9 mouse cellular contexts compared by ENCODE assay signal in genomic region chr8:117199658-117200057, GRCm38 (mm10). TPM values are rescaled to one million over a fixed set of nuclear protein-coding genes. Genes with fewer than 3 reads are reported as not detected.
A peak's percentile ranks its signal among the peaks of the same experiment; 100 is the strongest.
DNase-seq lines count a peak whose midpoint lies in the region; ATAC-seq lines count a peak whose summit lies in the region.
"Had no signal": no experiment of that assay in that cellular context is flagged by ENCODE, and none has a peak within 500 bp of the region (broad histone marks: within the 10 kb centered on the region; RNA-seq: fewer than 3 reads in every experiment).

No protein-coding gene starts in this region.

- no peak overlapping the region for H3K4me2 ChIP-seq in midbrain, embryonic 12.5 days (replicated peaks)
- no peak overlapping the region for H3K4me2 ChIP-seq in midbrain, embryonic 16.5 days (ENCODE audit: low read length)
- no peak overlapping the region for H3K4me2 ChIP-seq in heart, embryonic 16.5 days (ENCODE audit: low read depth, low read length)
- H3K4me2 ChIP-seq in limb, embryonic 12.5 days: no peak overlapping the region
- no peak overlapping the region for H3K4me2 ChIP-seq in stomach, embryonic 14.5 days (replicated peaks; ENCODE audit: low read depth, low read length)

- WGBS in midbrain, embryonic 12.5 days: 74% methylated on average over 6 of the region's 6 CpGs
- 72% methylated on average over 6 of the region's 6 CpGs for WGBS in midbrain, embryonic 16.5 days
- 20% methylated on average over 6 of the region's 6 CpGs for WGBS in heart, embryonic 16.5 days
- WGBS in limb, embryonic 12.5 days: 41% methylated on average over 6 of the region's 6 CpGs
- WGBS in stomach, embryonic 14.5 days: 33% methylated on average over 6 of the region's 6 CpGs

- no peak overlapping the region for H3K4me3 ChIP-seq in midbrain, embryonic 12.5 days
- no peak overlapping the region for H3K4me3 ChIP-seq in midbrain, embryonic 16.5 days (ENCODE audit: low read depth, low read length)
- H3K4me3 ChIP-seq in heart, embryonic 16.5 days (ENCODE audit: low read length): no peak overlapping the region
- H3K4me3 ChIP-seq in limb, embryonic 12.5 days (replicated peaks): no peak overlapping the region
- no peak overlapping the region for H3K4me3 ChIP-seq in stomach, embryonic 14.5 days (ENCODE audit: low read depth, low read length)

- no peak for DNase-seq in gastrocnemius, postnatal 36 days
- DNase-seq in cerebellum, adult 11 months: no peak
- DNase-seq in cerebellum, postnatal 25 days: no peak
- DNase-seq: thymus, adult 2 months had no signal

- H3K4me1 ChIP-seq in midbrain, embryonic 12.5 days: no peaks in the 10 kb centered on the region; the same call in 1 of the 2 replicates
- H3K4me1 ChIP-seq in midbrain, embryonic 16.5 days (ENCODE audit: control insufficient read depth, insufficient read depth, low read length): peaks cover 3% of the 10 kb centered on the region; the same call in 1 of the 2 replicates
- peaks cover 29% of the 10 kb centered on the region for H3K4me1 ChIP-seq in heart, embryonic 16.5 days (ENCODE audit: control insufficient read depth, insufficient read depth, low read length)
- H3K4me1 ChIP-seq in limb, embryonic 12.5 days (replicated peaks): peaks cover 25% of the 10 kb centered on the region
- H3K4me1 ChIP-seq in stomach, embryonic 14.5 days (ENCODE audit: control insufficient read depth, insufficient read depth, low read length): peaks cover 32% of the 10 kb centered on the region; the same call in 1 of the 2 replicates

- H3K27ac ChIP-seq in midbrain, embryonic 12.5 days (replicated peaks): peak overlapping the region; percentile 46; the same call in 1 of the 2 replicates
- H3K27ac ChIP-seq in midbrain, embryonic 16.5 days (ENCODE audit: low read length): no peak overlapping the region
- peak overlapping the region; percentile 76 for H3K27ac ChIP-seq in heart, embryonic 16.5 days (ENCODE audit: low read length)
- H3K27ac ChIP-seq in limb, embryonic 12.5 days: peak overlapping the region; percentile 62
- peak overlapping the region; percentile 90 for H3K27ac ChIP-seq in stomach, embryonic 14.5 days (ENCODE audit: low read length)

- H3K9me3 ChIP-seq in midbrain, embryonic 12.5 days: no peaks in the 10 kb centered on the region
- no peaks in the 10 kb centered on the region for H3K9me3 ChIP-seq in midbrain, embryonic 16.5 days (replicated peaks; ENCODE audit: control insufficient read depth, low read length, poor library complexity, severe bottlenecking)
- H3K9me3 ChIP-seq in heart, embryonic 16.5 days (replicated peaks; ENCODE audit: control insufficient read depth, low read length): no peaks in the 10 kb centered on the region
- no peaks in the 10 kb centered on the region for H3K9me3 ChIP-seq in limb, embryonic 12.5 days
- no peaks in the 10 kb centered on the region for H3K9me3 ChIP-seq in stomach, embryonic 14.5 days (ENCODE audit: control insufficient read depth, low read depth, low read length)

- peaks cover 56% of the 10 kb centered on the region for H3K36me3 ChIP-seq in midbrain, embryonic 12.5 days
- peaks cover 19% of the 10 kb centered on the region for H3K36me3 ChIP-seq in midbrain, embryonic 16.5 days (ENCODE audit: control insufficient read depth, insufficient read depth, low read length)
- H3K36me3 ChIP-seq in heart, embryonic 16.5 days (ENCODE audit: control insufficient read depth, insufficient read depth): peaks cover 23% of the 10 kb centered on the region
- H3K36me3 ChIP-seq in limb, embryonic 12.5 days: peaks cover 68% of the 10 kb centered on the region
- peaks cover 30% of the 10 kb centered on the region for H3K36me3 ChIP-seq in stomach, embryonic 14.5 days (ENCODE audit: control insufficient read depth, insufficient read depth, low read length)

- intact Hi-C loops in gastrocnemius, postnatal 36 days (cut with DNase I): no loop called here

- no peak overlapping the region for H3K9ac ChIP-seq in midbrain, embryonic 12.5 days (replicated peaks)
- H3K9ac ChIP-seq in midbrain, embryonic 16.5 days (ENCODE audit: low read depth, low read length): no peak overlapping the region
- peak overlapping the region; percentile 16; the same call in 1 of the 2 replicates for H3K9ac ChIP-seq in heart, embryonic 16.5 days (ENCODE audit: low read length)
- H3K9ac ChIP-seq in limb, embryonic 12.5 days (replicated peaks): no peak overlapping the region
- H3K9ac ChIP-seq in stomach, embryonic 14.5 days (replicated peaks; ENCODE audit: low read depth, low read length): no peak overlapping the region

- ATAC-seq in midbrain, embryonic 12.5 days (ENCODE audit: low FRiP score, low read depth): 0 out of 2 replicates have a peak, but pooled peaks have one; percentile 13
- no peak for ATAC-seq in midbrain, embryonic 16.5 days
- ATAC-seq in heart, embryonic 16.5 days (replicated peaks; ENCODE audit: extremely low read depth, insufficient read depth, low FRiP score): 0 out of 2 replicates have a peak, but pooled peaks have one; percentile 14
- no peak for ATAC-seq in limb, embryonic 12.5 days (ENCODE audit: insufficient number of reproducible peaks, insufficient read depth, low FRiP score, low TSS enrichment, low read depth)
- ATAC-seq in stomach, embryonic 14.5 days (ENCODE audit: insufficient number of reproducible peaks, insufficient read depth, low FRiP score, low read depth): no peak

- H3K27me3 ChIP-seq in midbrain, embryonic 12.5 days: no peaks in the 10 kb centered on the region
- no peaks in the 10 kb centered on the region for H3K27me3 ChIP-seq in midbrain, embryonic 16.5 days (ENCODE audit: control insufficient read depth, insufficient read depth, low read depth, low read length)
- H3K27me3 ChIP-seq in heart, embryonic 16.5 days (ENCODE audit: control insufficient read depth, insufficient read depth, low read length): no peaks in the 10 kb centered on the region
- no peaks in the 10 kb centered on the region for H3K27me3 ChIP-seq in limb, embryonic 12.5 days
- H3K27me3 ChIP-seq in stomach, embryonic 14.5 days (ENCODE audit: control insufficient read depth, insufficient read depth, low read length): no peaks in the 10 kb centered on the region

RNA-seq across cellular contexts. Expression of gene Gan, which starts 41.7 kb away (rescaled TPM):
- polyA plus RNA-seq in midbrain, embryonic 12.5 days (2016; fragmentation: Nextera tagmentation; extraction: Ambion mirVana): 2.6 and 3.2 TPM in 2 replicates
- polyA plus RNA-seq in midbrain, embryonic 16.5 days (2015; fragmentation: Nextera tagmentation; extraction: Ambion mirVana): 3.2 and 3.4 TPM in 2 replicates
- 0.87 and 1.0 TPM in 2 replicates for polyA plus RNA-seq in heart, embryonic 16.5 days (2015; fragmentation: Nextera tagmentation; extraction: Ambion mirVana)
- polyA plus RNA-seq in limb, embryonic 12.5 days (2016; fragmentation: Nextera tagmentation; extraction: Ambion mirVana): 2.3 and 2.6 TPM in 2 replicates
- 3.9 and 4.2 TPM in 2 replicates for polyA plus RNA-seq in stomach, embryonic 14.5 days (2014; fragmentation: Nextera tagmentation; extraction: Ambion mirVana)
- 1 to 10 TPM; 3.9 to 4.5 TPM for total RNA-seq in gastrocnemius, postnatal 36 days (2021)

RNA-seq across cellular contexts. Expression of gene Cmip, which starts 57.2 kb away (rescaled TPM):
- polyA plus RNA-seq in midbrain, embryonic 12.5 days (2016; fragmentation: Nextera tagmentation; extraction: Ambion mirVana): 30.0 and 33.0 TPM in 2 replicates
- polyA plus RNA-seq in midbrain, embryonic 16.5 days (2015; fragmentation: Nextera tagmentation; extraction: Ambion mirVana): 141 and 146 TPM in 2 replicates
- polyA plus RNA-seq in heart, embryonic 16.5 days (2015; fragmentation: Nextera tagmentation; extraction: Ambion mirVana): 6.8 and 7.0 TPM in 2 replicates
- 10.1 and 20.8 TPM in 2 replicates for polyA plus RNA-seq in limb, embryonic 12.5 days (2016; fragmentation: Nextera tagmentation; extraction: Ambion mirVana)
- polyA plus RNA-seq in stomach, embryonic 14.5 days (2014; fragmentation: Nextera tagmentation; extraction: Ambion mirVana): 18.6 and 21.6 TPM in 2 replicates
- 1 to 10 TPM; 7.4 to 9.6 TPM for total RNA-seq in gastrocnemius, postnatal 36 days (2021)

Comparison
In these comparisons a context has a peak if more than half of its experiments do, and no peak if none do; other contexts are left out.
1. ATAC-seq: peak in midbrain, embryonic 12.5 days (single experiment) and heart, embryonic 16.5 days (single experiment); none in midbrain, embryonic 16.5 days (single experiment), limb, embryonic 12.5 days (single experiment) and stomach, embryonic 14.5 days (single experiment).